Comparison of ENCODE assay signal across 8 mouse cellular contexts in the genomic region with DNA sequence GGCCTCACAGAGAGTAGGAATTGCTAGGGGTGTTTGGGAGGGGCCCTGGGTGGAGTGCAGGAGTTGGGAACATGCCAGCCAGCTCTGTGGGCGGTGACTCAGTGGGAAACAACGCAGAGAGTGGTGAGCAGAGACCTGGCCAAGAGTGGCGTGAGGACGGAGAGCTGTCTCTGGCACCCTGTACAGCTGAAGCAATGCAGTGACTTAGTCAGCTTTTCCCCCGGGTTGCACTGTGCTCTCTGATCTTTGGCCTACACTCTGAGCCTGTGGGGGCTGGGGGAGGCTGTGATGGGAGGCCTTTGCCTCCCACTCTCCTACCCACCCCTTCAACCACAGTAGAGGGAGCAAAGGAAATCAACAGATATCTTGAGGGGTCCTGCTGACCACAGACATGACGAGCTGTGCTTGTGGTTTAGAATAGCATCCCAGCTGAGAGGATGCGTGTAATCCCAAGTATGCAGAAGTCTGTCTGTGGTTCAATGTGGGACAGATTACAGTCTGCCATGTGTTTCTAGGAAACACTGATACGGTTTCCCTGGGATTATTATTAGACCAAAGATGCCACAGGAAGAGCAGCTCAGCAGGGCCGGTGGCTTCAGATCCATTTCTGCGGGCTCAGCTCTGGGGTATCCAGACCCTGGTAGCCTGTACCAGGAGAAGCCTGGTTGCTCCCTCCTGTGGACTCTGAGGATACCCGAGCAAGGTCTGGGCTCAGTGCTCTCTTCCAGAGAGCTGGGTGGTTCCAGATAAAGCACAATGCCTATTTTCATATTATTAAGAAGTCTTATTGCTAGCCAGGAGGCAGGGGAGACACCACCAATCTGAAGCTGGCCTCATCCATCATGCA.
A peak's percentile ranks its signal among the peaks of the same experiment; 100 is the strongest.
DNase-seq lines count a peak whose midpoint lies in the region; ATAC-seq and TF ChIP-seq lines count a peak whose summit lies in the region.

No protein-coding gene starts in this region.

- peak; percentile 67 for DNase-seq in MN1 (ENCODE audit: low spot score)
- DNase-seq in adrenal gland, postnatal 14 days: peak; percentile 77
- DNase-seq in kidney, postnatal 4 days: peak; percentile 55 to 69
- DNase-seq in midbrain, postnatal 0 days (ENCODE audit: low spot score): no peak
- DNase-seq in forebrain, embryonic 10.5 days (ENCODE audit: extremely low spot score, low spot score): no peak
- DNase-seq in thymus, postnatal 10 days (ENCODE audit: low spot score in 2 of 2): no peak
- no peak for DNase-seq in layer of hippocampus, postnatal 25 days (ENCODE audit: extremely low spot score in 1 of 2, low spot score in 1 of 2)

- 0 out of 2 replicates have a peak overlapping the region, but pooled peaks have one; percentile 11 for H3K9ac ChIP-seq in heart, embryonic 12.5 days
- no peak overlapping the region for H3K9ac ChIP-seq in midbrain, postnatal 0 days (replicated peaks; ENCODE audit: low read length, poor library complexity, severe bottlenecking)

- H3K4me3 ChIP-seq in heart, embryonic 12.5 days: no peak overlapping the region
- H3K4me3 ChIP-seq in midbrain, postnatal 0 days (ENCODE audit: low read depth, low read length): no peak overlapping the region
- H3K4me3 ChIP-seq in forebrain, embryonic 10.5 days: no peak overlapping the region

- 0 out of 2 replicates have a peak, but pooled peaks have one; percentile 12 for TF ChIP-seq CTCF in midbrain, postnatal 0 days (IDR thresholded peaks at IDR 0.05)

- H3K27me3 ChIP-seq in heart, embryonic 12.5 days (replicated peaks): 0 out of 2 replicates have a peak, but pooled peaks cover 3% of the 10 kb centered on the region
- H3K27me3 ChIP-seq in midbrain, postnatal 0 days (ENCODE audit: insufficient read depth, low read length): no peaks in the 10 kb centered on the region
- no peaks in the 10 kb centered on the region; the same call in 1 of the 2 replicates for H3K27me3 ChIP-seq in forebrain, embryonic 10.5 days (ENCODE audit: poor library complexity, severe bottlenecking)

- H3K27ac ChIP-seq in heart, embryonic 12.5 days (ENCODE audit: poor library complexity, severe bottlenecking): peak overlapping the region; percentile 83
- H3K27ac ChIP-seq in midbrain, postnatal 0 days (ENCODE audit: low read depth, low read length): no peak overlapping the region
- no peak overlapping the region for H3K27ac ChIP-seq in forebrain, embryonic 10.5 days

- peaks cover 22% of the 10 kb centered on the region for H3K4me1 ChIP-seq in heart, embryonic 12.5 days (replicated peaks)
- H3K4me1 ChIP-seq in midbrain, postnatal 0 days (ENCODE audit: insufficient read depth, low read length): no peaks in the 10 kb centered on the region; the same call in 1 of the 2 replicates
- peaks cover 5% of the 10 kb centered on the region for H3K4me1 ChIP-seq in forebrain, embryonic 10.5 days

- H3K9me3 ChIP-seq in heart, embryonic 12.5 days (replicated peaks): no peaks in the 10 kb centered on the region
- H3K9me3 ChIP-seq in midbrain, postnatal 0 days (ENCODE audit: low read length): no peaks in the 10 kb centered on the region
- no peaks in the 10 kb centered on the region for H3K9me3 ChIP-seq in forebrain, embryonic 10.5 days

- 22% methylated on average over 11 of the region's 11 CpGs for WGBS in heart, embryonic 12.5 days
- WGBS in midbrain, postnatal 0 days: 59% methylated on average over 11 of the region's 11 CpGs
- WGBS in forebrain, embryonic 10.5 days: 78% methylated on average over 11 of the region's 11 CpGs

- H3K4me2 ChIP-seq in heart, embryonic 12.5 days: peak overlapping the region; percentile 27
- H3K4me2 ChIP-seq in midbrain, postnatal 0 days (ENCODE audit: low read depth, low read length, poor library complexity, severe bottlenecking): no peak overlapping the region

- no peaks in the 10 kb centered on the region for H3K36me3 ChIP-seq in heart, embryonic 12.5 days
- no peaks in the 10 kb centered on the region for H3K36me3 ChIP-seq in midbrain, postnatal 0 days (ENCODE audit: insufficient read depth, low read length)
- no peaks in the 10 kb centered on the region for H3K36me3 ChIP-seq in forebrain, embryonic 10.5 days (replicated peaks)

- peak; percentile 77 for ATAC-seq in heart, embryonic 12.5 days (ENCODE audit: insufficient number of reproducible peaks, low FRiP score)
- peak; percentile 24 for ATAC-seq in midbrain, postnatal 0 days (ENCODE audit: low FRiP score)

Comparison
In these comparisons a context has a peak if more than half of its experiments do, and no peak if none do; other contexts are left out.
1. DNase-seq: peak in MN1 (single experiment), adrenal gland, postnatal 14 days (single experiment) and kidney, postnatal 4 days (2 of 2); none in midbrain, postnatal 0 days (single experiment), forebrain, embryonic 10.5 days (single experiment), thymus, postnatal 10 days (0 of 2) and layer of hippocampus, postnatal 25 days (0 of 2).